Mouse (Mus musculus) skeletal muscle tissue, adult 2 months (tissue): ENCODE data around the gene Il4.

ENCODE experiments used
- DNase-seq: peaks from one replicate; pipeline ENCODE4 v3.0.0-alpha.2; 2012; ENCODE audit warnings: low read depth, low spot score

The Il4 gene

DNA sequence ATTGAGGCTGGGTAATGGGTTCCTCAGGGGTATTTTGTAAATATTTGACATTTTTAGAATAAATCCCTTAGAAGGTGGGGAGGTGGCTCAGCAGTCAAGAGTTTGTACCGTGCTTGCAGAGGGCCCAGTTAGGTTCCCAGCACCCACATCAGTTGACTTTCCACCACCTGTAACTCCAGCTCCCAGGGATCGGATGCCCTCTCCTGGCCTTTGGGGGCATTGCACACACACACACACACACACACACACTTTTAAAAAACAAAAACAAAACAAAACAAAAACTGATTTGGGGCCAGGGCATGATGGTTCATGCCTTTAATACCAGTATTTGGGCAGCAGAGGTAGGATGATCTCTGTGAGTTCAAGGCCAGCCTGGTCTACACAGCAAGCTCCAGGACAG lies 5.7 kb upstream of the Il4 start:
- no peak for DNase-seq

GRCm38 (mm10) chr11:53623573-53623972 lies 5.1 kb upstream of the Il4 start:
- DNase-seq = no peak

GRCm38 (mm10) chr11:53622440-53622806 lies 4.0 kb upstream of the Il4 start:
- DNase-seq = no peak

DNA sequence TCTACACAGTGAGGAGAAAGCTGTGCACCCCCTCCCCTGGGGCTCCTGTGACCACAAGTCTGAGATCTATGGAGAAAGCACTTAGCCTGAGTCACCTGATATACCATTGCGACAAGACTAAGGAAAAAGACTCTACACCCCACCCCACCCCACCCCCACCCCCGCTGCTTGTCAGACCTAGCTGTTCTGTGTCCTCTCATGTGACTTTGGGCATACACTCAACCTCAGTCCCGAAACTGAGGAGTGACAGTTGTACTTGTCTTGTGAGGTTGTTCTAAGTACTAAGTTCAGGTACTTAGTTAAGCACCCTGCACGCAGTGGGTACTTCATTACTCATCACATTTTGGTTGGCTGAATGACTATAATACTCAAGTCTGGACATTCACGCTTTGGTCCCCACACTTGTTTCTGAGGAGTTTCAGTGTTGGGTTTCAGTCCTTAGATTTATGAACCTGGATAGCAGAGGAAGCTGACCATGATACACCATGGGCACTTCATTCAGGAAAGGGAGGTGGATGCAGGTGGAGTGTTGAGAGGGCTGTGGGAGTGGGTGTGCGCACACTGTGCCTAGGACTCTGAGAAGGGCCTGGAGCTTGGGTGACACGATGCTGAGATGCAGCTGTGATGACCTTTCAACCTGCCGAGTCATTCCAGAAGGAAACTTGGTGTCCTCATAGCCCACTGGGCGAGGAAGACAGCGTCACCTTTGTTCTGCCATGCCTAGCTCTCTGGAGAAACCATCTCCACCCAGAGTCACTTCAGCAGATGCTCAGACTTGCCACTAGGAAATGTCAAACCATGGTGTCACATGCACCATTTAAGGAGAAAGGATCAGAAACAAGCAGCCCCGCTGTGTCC lies 3.3 kb upstream of the Il4 start:
- no peak for DNase-seq

GRCm38 (mm10) chr11:53620094-53620493 lies 1.6 kb upstream of the Il4 start:
- no peak for DNase-seq

DNA sequence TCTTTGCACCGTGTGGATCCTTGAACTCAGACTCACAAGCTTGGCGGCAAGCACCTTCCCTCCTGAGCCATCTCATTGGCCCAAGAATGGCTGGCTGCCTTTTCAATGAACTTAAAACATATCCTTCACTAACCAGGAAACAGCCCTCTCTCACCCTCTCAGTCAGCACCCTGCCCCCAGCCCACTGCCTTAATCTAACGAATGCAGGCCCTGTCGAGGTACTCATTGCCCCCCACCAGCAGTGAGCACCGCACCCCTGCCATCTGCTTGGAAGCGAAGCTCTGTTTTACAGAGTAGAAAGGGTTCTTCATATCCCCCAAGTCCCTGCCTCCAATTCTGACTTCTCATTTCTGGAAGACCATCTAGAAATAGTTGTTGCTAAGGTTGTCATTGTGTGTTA lies 959 bp upstream of the Il4 start:
- DNase-seq = no peak

GRCm38 (mm10) chr11:53617562-53618109 lies 833 bp downstream of the Il4 start:
- no peak for DNase-seq

GRCm38 (mm10) chr11:53616748-53617558 lies 1.5 kb downstream of the Il4 start:
- DNase-seq = peak; percentile 26

GRCm38 (mm10) chr11:53615575-53615974 lies 2.9 kb downstream of the Il4 start:
- no peak for DNase-seq

GRCm38 (mm10) chr11:53615172-53615571 lies 3.3 kb downstream of the Il4 start:
- no peak for DNase-seq

DNA sequence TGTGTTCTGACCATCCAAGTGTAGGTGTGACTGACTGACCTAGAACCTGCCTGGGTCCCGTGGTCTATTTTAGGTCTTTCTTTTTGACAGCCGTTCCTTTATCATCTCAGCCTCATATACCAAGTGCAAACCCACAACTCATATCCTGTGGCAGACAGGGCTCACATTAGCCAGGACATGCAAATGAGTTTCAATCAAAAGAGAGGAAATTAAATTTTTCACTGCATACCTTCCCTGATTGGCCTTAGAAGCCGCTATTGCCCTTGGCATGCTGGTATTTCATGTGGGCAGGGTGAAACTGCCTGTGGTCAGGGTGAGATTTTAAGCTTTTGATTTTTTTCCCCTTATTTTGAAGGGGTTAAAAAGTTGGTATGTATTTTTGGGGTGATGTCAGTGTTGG lies 8.8 kb downstream of the Il4 start:
- DNase-seq = no peak

DNA sequence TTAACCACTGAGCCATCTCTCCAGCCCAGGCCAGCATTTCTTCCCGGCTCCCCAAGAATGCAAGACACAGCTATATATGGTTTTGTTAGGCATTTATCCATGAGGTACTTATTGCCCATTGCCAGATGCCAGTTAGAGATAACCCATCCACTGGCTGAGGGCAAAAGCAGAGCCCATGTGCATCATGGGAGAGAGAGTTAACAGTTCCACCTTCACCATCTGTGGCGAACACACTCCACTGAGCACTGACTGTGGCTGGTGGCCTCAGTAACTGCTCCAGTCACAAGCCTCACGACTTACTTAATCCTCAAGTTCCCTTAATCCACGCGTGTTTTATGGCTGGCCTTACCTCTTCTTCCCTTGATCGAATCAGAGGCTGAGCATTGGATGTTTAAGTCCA lies 9.2 kb downstream of the Il4 start:
- no peak for DNase-seq

DNA sequence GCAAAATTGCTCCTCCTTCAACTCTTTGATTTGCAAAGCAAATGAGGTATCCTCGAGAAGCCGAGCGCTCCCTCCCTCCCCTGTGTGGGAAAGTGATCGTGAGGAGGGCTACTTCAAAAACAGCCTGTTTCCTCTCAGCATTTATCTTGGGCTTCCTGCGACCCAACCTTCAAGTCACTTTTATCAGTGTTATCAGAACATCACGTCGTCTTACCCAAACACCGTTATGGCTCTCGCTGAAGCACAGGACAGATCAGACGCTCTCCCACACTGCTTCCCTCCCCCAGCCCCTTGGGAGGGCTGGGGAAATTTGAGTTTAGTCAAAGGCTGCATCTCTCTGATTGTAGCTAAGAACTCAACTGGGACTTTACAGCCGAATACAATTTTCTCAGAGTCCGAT lies 12.9 kb downstream of the Il4 start:
- DNase-seq = no peak

DNA sequence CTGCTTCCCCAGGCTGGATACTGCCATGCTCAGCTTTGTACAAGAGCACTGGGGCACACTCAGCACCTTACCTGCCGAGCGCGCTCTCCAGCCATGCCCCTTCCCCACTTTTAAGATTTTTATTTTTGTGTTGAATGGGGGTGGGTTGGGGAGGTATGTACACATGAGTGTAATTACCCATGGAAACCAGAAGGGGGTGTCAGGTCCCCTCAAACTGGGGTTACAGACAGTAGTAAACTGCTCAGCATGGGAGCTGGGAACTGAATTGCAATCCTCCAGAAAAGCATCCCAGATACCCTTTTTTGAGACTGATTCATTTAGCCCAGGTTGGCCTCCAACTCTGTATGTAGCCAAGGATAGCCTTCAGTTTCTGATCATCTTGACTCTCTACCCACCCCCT lies 13.5 kb downstream of the Il4 start:
- no peak for DNase-seq

- DNase-seq = no peak
These were observed 27.4 kb downstream of the Il4 start for GRCm38 (mm10) chr11:53591116-53591515.

DNA sequence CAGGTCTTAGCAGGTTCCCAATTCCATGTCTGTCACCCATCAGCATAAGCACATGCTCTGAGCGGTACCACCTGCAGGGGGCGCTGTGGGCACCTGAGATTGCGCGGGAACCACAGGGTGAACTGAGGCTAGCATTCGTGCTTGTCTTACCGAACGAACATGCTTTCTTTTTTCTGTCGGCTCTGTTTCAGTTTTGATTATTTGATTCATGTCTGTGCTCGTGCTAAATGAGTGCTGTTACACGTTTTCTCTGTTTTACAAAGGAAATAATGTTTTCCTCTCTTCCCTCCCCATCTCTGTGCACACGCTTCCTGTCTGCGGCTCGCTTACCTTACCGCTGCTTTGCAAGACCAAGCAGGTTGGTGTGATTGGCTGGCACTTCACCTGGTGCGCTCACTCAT lies 28.1 kb downstream of the Il4 start:
- no peak for DNase-seq

GRCm38 (mm10) chr11:53588279-53588678 lies 30.2 kb downstream of the Il4 start:
- DNase-seq = no peak

DNA sequence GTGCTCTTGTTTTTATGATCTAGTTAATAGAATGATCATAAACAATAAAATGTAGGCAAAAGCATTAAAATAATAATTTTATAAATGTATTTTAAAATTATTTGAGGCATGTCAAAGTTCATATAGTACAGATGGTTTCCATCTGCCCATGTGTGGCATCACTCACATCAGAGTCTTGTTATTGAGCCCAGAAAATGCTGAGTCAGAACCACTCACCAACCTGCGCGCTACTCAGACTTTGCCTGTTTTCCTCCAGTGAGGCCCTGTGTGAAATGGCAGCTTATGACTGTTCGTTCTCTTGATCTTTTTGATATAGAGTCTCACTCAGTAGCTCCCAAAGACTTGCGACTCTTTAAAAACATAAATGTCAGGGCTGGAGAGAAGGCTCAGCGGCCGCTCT lies 33.0 kb downstream of the Il4 start:
- DNase-seq = no peak

- DNase-seq = no peak
These were observed 33.6 kb downstream of the Il4 start for GRCm38 (mm10) chr11:53584849-53585248.

GRCm38 (mm10) chr11:53583151-53583550 lies 35.3 kb downstream of the Il4 start:
- no peak for DNase-seq

GRCm38 (mm10) chr11:53580562-53580961 lies 37.9 kb downstream of the Il4 start:
- no peak for DNase-seq

DNA sequence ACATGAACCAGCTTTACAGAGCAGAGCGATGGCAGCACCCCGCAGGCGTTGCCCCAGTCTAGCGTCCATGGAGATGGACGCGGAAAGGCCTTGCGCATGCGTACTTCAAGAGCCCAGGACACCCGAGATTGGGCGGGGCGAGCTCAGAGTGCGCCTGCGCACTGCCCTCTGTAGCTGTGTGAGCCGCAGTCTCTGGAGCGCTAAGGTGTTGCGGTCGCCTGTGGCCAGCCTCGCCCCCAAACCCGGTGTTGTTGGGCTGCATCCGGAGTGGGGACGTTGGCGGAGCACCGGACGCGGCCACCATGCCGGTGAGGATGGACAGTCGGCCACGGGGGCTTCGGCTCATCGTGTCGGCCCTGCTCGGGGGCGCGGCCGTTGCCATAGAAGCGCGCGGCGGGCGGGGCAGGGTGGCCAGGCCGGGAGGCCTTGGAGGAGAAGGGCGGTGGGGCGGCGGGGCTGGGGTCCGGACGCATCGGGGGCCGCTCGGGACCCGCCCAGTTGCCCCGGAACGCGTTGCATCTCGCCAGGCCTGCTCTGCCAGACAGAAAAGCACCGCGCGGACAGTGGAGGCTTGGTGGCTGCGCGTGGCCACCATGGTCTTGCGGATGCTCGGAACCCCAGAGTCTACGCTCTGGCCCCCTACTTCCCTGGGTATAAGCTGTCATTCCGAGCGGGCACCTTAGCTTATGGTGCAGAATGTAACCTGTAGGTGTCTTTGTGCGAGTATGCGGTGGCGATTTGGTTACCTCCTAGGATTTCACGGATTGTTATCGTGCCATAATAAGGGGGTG lies 51.0 kb downstream of the Il4 start, which contains the start of gene Kif3a:
Gene Kif3a (plus strand): TSS at position 156 of the 791 bp plus-strand sequence.
- peak; percentile 97 for DNase-seq
